Mouse (Mus musculus): Measurements from ENCODE around the gene Gm28539.
A peak's percentile ranks its signal among the peaks of the same experiment; 100 is the strongest.
"Not testable (repeated sequence)": the region's sequence is repeated elsewhere in the genome, so short reads cannot be mapped to it uniquely, and the experiment has no call there.

The Gm28539 gene

DNA sequence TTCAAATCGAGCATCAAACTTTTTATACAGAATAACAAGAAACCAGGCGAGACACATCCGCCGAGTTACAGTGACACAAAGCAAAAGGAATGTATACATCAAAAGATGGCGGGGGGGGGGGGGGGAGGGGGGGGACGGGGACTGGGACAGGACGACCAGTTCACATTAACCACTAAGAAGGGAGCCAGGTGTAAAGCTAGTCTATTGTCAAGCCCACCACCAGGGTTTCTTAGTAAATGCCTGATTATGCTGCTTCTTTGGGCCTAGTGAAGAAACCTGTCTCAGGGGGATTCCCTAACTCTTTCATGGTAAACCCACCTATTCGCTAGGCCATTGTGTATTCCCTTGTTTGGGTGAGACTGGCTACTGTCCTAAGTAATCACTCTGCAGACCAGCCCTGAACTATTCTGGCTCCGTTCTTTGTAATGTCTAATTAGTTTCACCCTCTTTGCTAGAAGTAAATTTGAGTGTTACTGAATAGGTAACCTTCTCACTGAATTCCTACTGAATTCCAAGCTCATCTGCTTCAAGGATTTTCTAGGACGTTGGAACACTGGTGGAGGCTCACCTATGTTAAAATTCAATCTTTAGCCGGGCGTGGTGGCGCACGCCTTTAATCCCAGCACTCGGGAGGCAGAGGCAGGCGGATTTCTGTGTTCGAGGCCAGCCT lies 13.3 kb downstream of the Gm28539 start:
- DNase-seq (ENCODE audit: low spot score in 2 of 2) = not testable (repeated sequence)

DNA sequence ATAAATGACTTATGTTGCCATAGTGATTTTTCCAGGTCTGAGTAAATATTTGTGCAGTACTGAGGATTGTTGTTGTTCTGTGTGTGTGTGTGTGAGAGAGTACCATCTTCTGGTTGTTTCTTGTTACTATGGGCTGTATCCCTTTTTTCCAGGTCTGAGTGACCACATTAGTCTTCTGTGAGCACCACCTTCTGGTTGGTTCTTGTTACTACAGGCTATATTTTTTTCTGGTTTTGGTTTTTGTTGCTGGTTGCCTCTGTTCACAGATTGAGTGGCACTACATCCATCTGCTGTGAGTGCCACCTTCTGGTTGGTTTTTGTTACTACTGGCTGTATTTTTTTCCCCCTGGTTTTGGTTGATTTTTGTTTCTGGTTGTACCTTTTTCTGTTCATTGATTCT lies 22.2 kb downstream of the Gm28539 start:
- DNase-seq (ENCODE audit: low spot score in 2 of 2) = peak in 1 of 2 experiments; percentile 14

DNA sequence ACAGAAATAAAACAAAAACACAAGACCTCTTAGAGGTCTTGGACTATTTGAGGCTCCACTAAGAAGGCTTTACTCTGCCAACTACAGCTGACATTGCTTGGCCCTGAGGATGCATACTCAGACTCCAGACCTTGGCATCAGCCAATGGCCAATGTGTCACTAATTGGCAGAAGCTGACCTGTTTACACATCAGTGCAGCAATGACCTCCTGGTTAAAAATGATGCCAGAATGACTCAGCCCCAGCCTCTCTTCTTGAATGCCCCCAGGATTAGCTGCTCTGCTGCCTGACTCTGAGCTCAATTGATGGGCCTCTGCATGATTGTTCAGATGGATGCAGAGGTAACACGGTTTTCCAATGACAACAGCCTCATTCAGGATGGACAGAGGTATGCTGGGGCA lies 23.8 kb downstream of the Gm28539 start:
- no peak for DNase-seq (ENCODE audit: low spot score in 2 of 2)

DNA sequence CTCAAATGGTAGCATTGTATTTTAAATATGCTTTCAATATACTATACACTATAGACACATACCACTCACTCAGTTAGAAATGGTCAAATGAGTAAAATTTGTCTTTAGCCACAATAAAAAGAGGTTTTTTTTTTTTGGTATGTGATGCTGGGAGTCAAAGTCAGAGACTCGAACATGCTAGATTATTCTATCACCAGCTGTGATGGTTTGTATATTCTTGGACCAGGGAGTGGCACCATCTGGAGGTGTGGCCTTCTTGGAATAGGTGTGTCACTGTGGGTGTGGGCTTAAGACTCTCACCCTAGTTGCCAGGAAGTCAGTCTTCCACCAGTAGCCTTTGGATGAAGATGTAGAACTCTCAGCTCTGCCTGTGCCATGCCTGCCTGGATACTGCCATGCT lies 34.1 kb downstream of the Gm28539 start:
- DNase-seq (ENCODE audit: low spot score in 2 of 2) = not testable (repeated sequence)

DNA sequence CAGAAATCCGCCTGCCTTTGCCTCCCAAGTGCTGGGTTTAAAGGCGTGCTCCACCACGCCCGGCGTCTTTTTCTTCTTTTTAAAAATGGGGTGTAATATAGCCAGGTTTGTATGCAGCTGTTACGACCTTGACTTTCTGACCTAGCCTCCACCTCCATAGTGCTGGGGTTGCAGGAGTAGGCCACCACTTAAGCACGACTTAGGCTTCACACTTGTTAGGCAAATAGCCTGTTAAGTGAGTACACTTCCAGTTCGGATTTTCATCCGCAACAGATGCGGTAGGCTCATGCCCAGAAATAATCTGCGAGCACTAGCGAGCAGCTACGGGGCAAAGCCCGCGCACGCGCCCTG lies 39.7 kb downstream of the Gm28539 start:
- no peak for DNase-seq (ENCODE audit: low spot score in 2 of 2)

DNA sequence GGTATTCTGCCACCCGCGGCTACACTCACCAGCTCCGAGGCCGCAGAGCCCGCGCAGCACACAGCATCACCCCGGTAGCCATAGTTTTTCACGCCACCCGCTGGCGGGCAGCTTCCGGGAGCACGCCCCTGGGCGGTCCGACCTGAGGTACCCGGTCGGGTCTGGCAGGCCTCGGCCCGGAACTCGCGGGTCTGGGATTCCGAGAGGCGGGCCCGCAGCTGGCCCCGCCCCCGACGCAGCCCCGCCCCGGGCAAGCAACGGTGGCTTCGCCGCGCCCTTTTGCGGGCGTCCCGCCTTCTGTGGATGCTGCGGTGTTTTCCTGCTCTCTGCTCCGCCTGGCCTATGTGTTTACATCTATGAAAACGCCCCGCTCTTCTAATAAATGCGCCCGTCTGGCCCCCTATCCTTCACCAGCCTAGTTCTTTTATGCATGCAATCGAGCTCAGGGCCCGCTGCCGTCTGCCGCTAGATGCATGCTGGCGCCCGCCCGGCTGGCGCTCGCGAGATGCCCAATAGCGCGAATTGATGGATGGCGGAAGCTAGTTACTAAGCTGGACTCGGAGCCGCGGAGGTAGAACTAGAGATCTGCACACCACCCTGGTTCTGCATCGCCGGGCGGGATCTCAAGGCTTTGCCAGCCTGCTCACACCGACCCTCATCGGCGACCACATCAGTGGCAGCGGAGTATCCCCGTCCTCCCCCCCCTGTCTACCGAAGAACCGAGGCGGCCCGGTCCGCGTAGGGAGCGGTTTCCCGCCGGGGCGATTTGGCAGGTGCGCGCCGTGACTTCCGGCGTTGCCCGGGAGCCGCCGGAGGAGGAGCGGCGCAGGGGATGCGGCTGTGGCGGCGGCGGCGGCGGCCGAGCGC lies 40.3 kb downstream of the Gm28539 start, which contains the start of the genes Mrpl40 and Hira:
Gene Mrpl40, minus strand, starts transcription at position 421 of the 867 bp plus-strand sequence.
Gene Hira, plus strand, starts transcription at position 596 of the 867 bp plus-strand sequence.
- peak; percentile 96 to 97 for DNase-seq (ENCODE audit: low spot score in 2 of 2)

DNA sequence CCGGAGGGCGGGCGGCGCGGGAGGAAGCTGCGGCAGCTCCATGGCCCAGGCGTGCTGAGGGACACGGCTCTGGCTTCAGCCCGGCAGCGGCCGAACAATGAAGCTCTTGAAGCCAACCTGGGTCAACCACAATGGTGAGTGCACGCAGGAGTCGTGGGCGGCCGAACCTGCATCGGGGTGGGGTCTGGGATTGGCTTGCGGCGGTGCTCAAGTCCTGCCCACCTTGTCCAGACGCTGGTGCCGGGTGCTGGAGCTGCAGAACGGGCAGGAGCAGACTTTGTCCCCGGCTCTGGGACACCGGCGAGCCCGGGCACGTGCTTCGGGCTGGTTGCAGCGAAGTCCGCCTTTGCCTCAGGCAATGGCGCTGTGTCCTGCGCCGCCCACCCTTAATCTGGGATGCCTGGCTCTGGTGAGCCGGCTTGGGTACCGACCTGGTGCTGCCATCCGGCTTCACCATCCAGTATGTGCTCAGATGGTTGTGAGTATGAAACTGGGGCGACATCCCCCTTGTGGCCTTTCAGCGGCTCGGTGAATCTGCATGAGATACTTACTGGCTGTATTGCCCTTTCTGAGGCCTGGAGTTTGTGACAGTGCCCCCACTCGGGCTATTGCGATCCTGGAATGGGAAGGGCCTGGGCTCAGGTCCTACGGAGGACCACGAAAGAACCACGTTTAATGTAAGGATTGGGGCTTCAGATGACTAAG lies 41.2 kb downstream of the Gm28539 start:
- peak; percentile 60 to 80 for DNase-seq (ENCODE audit: low spot score in 2 of 2)

DNA sequence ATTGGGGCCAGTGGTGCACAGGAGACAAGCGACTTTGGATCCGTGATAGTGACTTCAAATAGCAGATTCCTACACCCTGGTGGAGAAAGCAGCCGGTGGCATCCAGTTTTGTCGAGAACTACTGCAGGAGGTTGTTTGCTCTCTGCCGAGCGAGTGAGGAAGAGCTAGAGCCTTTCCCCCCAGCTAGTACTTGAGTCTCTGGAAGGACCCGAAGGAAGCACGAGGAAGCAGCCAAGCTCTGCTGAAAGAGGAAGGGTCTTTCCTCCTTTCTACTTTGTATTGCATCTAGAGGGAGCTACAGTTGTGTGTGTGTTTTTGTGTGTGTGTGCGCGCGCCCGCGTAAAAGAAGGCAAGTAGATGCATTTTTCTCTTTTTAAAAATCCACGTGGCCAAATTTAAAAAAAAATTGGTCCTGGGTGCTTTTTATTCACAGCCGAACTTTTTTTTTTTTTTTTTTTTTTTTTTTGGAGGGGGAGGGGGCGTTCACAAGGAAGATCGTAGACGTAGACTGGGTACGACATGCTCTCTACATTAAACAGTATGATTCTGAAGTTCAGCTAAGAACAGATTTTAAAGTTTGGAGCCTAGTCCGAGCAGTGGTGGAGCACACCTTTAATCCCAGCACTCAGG lies 41.8 kb downstream of the Gm28539 start:
- peak in 1 of 2 experiments; percentile 65 for DNase-seq (ENCODE audit: low spot score in 2 of 2)

DNA sequence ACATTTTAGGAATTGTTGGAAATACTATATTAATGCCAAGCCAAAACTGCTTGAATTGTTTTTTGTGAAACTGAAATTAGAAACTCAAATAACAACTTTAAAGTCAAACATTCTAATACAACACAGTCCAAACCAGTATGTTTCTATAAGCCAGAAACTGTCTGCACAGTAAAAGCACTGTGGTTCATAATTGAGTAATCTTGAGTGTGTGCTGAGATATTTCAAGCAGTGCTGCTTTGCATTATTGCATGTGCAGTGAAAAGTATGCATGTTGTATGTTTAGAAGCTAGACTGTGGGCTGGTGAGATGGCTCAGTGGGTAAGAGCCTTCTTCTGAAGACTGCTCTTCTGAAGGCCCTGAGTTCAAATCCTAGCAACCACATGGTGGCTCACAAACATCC lies 47.7 kb downstream of the Gm28539 start:
- DNase-seq (ENCODE audit: low spot score in 2 of 2) = no peak

DNA sequence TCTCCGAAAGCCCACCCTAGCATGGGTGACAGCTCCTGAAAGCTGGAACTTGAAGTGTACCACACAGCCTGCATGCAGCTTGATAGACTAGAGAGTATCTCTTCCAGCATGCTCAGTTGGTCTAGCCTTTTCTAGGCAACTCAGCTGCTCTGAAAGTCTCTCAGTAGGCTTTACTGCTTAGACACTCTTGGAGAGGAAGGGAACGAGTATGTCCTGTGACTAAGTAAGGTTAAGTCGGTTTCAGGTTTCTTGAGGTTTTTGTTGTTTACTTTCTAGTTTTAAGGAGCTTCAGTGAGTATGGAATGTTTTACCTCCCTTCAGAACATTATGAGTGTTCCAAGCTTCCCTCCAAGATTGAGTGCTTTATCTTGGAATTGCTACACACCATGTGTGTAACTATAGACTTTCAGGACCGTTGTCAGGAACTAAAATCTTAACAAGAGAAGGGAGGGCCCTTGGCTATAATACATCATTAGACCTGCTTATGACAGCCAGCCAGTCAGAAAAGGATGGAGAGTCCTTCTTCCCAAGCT lies 57.5 kb downstream of the Gm28539 start:
- no peak for DNase-seq (ENCODE audit: low spot score in 2 of 2)

DNA sequence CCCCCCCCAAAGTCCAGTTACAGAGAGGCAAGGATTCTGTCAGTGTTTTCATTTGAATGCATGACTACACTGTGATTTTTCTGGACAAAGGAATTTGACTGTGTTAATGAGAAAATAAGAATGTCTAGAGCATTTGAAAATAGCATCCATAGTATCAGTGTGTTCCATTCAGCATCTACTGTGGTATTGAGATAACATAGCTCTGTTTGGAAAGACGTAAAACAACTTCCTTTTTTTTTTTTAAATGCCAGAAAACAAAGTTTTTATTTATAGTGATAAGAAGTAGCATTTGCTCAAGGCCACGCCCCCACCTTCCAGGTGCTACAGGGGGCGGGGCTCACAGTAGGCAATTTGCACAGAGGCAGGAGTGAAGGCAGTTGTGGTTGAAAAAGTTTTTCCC lies 58.9 kb downstream of the Gm28539 start:
- no peak for DNase-seq (ENCODE audit: low spot score in 2 of 2)

DNA sequence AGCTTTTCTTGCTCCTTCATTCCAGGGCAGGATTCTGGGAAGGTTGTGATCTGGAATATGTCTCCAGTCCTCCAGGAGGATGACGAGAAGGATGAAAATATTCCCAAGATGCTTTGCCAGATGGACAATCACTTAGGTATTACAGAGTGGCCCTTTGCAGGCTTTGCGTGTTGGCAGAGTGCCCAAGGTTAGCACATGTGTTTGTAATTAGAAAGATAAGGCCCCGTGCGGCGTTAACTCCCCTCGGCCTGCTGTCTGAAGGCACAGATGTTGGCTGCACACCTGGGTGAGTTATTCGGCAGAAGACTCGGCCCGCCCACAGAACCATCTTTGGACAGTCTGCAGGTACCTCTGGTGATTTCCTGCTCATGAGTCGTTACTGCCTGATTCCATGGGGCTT lies 60.0 kb downstream of the Gm28539 start:
- DNase-seq (ENCODE audit: low spot score in 2 of 2) = peak; percentile 76 to 84

DNA sequence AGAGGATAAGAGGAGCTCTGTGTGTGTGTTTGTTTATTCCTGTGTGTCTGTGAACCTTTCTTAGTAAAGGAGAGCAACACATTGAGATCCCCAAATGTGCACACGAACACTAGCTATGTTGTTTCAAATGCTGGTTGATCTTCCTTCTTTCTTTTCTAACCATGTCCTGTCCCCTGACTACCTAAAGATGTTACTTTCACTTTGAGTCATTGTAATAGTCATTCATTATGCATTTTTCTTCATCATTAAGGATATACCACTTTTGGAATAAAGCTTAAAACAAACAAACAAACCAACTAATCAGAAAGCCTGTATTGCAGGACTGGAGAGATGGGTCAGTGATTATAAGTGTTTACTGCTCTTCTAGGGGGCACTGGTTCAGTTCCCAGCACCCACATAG lies 69.3 kb downstream of the Gm28539 start:
- no peak for DNase-seq (ENCODE audit: low spot score in 2 of 2)

DNA sequence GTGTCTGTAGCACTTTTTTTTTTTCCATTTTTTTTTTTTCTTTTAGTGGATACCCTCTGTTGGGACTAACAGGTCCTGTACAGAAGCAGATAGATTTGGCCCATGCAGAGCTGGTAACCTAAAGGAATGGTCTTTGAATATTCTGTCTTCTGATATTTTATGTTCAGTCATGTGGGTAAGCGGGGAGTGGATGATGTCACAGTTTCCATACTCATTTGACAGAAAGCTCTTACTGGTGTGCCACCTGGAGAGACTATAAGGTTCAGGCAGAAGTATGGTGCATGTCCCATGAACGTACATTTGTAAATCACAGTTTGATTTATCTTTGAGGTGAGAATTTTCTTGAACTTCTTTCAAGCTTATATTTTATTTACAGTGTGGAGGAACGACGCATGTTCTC lies 79.7 kb downstream of the Gm28539 start:
- no peak for DNase-seq (ENCODE audit: low spot score in 2 of 2)

DNA sequence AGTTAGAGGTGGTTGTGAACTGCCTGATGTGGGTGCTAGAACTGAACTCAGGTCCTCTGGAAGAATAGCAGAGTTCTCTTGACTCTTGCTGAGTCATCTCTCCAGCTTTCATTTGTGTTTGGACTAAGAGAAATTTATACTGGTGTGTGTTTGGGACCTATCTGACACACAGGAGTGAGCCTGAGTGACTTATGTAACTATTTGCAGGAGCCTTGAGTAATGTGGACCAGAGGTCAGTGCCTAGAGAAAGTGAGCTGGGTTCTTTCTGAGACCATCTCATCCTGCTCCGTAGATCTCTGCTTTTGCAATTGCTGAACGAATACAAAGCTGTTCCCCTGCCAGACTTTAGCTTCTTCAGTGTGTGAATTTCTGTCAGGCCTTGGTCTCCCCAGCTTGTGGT lies 85.4 kb downstream of the Gm28539 start:
- DNase-seq (ENCODE audit: low spot score in 2 of 2) = no peak

DNA sequence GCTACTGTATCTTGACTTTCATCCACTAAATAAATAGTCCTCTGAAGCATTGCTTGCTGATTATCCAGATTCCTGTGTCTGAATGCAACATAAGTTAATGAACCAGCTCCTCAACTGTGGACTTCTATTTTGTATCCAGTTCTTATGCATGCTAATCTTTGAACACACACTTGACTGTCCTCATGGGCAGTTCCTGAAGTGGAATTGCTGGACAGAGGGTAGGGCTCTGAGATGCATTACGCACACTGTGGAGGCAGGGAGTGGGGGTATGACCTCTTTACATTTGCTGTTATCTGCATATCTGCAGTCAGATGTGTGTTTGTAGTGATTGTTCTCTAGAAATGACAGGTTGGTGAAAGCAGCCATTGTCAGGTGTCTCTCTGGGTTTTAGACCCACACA lies 91.6 kb downstream of the Gm28539 start:
- DNase-seq (ENCODE audit: low spot score in 2 of 2) = no peak

DNA sequence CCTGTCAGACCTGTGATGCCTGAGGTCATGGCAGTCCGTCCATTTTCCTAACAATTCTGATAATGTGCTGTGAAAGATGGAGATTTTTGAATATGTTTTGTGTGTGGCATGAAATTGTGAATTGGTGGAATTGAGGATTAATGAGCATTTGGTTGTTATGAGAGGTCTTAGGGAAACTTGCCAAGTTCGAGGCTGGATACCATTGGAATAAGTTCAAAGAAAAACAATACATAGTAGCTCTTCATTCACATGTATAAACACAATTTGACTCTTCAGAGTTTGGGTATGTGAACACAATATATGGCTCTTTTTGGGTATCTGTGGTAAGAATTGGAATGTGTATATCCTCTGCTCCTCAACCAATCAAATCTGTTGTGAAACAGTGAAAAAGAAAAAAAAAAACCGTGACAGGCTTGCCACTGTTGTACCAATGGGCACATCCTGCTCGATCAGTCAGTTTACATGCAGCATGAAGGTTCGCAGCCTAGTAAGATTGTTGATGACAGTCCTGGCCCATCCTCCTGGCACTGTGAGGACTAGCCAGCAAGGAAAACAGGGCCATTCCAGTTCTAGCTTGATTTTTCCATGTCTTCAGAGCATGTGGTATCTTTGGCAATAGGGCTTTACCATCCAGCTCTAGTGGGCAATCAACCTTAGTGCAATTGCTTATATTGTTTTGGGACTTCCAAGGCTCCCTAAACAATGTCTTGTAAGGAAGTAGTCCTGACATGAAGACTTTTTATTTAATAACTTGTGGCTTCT lies 102.1 kb downstream of the Gm28539 start:
- DNase-seq (ENCODE audit: low spot score in 2 of 2) = no peak

DNA sequence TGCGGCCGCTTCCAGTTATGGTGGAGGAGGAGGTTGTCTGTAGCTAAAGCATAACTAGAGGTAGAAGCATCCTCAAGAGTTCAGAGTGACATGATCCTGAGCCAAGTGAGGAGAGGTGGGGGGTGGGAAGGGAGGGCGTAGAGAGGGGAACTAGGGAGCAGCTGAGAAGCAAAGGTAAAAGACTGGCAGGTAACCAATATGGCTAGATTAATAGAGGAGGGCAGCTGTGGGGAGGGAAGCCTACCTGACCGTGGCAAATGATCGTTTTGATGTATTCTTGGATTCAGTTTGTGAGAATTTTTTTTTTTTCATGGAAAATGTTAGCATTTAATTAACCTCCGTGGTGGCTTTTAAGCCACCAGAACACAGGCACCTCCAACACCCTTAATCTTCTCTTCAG lies 107.5 kb downstream of the Gm28539 start:
- DNase-seq (ENCODE audit: low spot score in 2 of 2) = no peak

DNA sequence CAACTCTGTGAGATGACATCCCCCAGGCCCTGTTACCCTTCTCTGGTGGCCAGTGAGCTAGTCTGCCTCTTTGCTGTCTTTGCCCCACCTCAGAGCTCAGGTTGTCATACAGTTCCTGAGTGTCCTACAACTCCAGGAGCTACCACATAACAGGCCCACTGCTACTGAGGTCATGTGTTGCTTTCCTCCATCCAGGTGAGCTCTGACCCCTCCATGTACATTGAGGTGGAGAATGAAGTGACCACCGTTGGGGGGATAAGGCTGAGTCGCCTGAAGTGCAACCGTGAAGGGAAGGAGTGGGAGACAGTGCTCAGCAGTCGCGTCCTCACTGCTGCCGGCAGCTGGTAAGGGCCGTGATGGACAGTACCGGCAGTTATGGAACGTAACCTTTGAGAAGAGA lies 112.6 kb downstream of the Gm28539 start:
- DNase-seq (ENCODE audit: low spot score in 2 of 2) = no peak

DNA sequence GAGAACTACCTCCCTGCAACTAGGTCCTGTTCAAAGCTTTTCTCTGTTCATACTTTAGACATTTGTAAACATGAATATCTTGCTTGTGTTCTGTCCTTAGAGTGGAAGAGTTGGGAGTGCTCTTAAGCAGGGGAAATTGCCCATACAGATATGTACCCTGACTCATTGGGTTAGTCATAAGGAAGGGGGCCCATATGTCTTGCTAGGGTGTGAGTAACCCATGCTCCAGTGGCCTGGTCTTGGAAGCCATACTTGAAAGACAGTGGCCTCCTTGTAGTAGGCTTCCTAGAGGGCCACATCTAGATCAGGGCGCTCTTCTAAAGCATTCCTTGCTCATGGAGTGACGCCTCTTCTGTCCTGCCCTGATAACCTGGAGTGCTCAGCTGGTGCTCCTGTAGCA lies 114.0 kb downstream of the Gm28539 start:
- DNase-seq (ENCODE audit: low spot score in 2 of 2) = no peak

DNA sequence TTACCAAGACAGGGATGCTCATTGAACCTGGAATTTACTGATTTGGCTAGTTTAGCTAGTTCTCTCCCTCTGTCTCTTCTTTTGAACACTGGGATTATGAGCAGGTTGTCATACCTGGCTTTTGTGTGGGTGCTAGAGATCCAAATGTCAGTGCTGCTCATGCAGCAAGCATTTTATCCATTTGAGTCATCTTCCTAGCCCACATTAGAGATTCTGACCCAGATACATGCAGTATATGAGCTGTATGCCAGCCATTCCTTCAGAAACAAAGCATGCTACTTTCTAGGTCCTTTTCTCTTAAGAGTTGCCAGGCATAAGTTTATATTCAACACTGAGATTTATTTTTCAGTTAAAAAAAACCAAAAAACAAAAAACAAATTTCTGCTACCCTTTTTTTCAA lies 116.4 kb downstream of the Gm28539 start:
- no peak for DNase-seq (ENCODE audit: low spot score in 2 of 2)
